1 mouse cellular context compared by ENCODE assay signal in genomic region chr16:10769661-10770060, GRCm38 (mm10).
TF ChIP-seq lines count a peak whose summit lies in the region.

No protein-coding gene starts in this region.

TF ChIP-seq in CH12.LX, 34 proteins besides CTCF, POLR2A, EP300 and RAD21 (continued from another document):
- TF ChIP-seq KAT2A (IDR thresholded peaks at IDR 0.05; ENCODE audit: insufficient replicate concordance, low read length) (0 out of 2 replicates have a peak, but pooled peaks have one; percentile 30), MXI1 (IDR thresholded peaks at IDR 0.05; ENCODE audit: low read depth, low read length) (no peak), JUND (conservative IDR thresholded peaks at IDR 0.05; ENCODE audit: low read depth, low read length) (no peak), MAFK (IDR thresholded peaks at IDR 0.05; ENCODE audit: insufficient replicate concordance, low read length) (peak; percentile 51; the same call in 1 of the 2 replicates), IRF4 (IDR thresholded peaks at IDR 0.05; ENCODE audit: low read depth, low read length) (peak; percentile 74), HCFC1 (IDR thresholded peaks at IDR 0.05; ENCODE audit: low read depth, low read length) (no peak), BHLHE40 (IDR thresholded peaks at IDR 0.05; ENCODE audit: low read depth, low read length) (peak; percentile 54)
